10 mouse cellular contexts compared by ENCODE assay signal in the genomic region with DNA sequence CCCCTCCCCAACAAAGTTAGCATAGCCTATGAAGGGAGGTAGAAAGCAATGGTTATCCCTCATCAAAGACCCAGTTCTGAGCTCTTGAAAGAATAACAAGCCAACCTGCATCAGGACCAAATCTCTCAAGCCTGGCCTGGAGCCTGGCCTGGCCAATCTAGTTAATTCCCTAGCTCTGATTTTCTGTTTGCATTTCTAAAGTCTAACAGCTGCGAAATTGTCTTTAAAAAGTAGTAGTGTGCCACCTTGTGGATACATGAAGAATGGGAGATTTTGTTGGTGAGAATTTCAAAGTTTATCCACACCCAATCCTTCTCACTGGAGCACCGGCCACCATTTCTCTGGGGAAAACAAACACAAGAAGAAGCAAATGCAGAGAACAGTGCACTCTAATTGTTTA. TPM values are rescaled to one million over a fixed set of nuclear protein-coding genes. Genes with fewer than 3 reads are reported as not detected.
DNase-seq lines count a peak whose midpoint lies in the region; ATAC-seq and TF ChIP-seq lines count a peak whose summit lies in the region.
"Had no signal": no experiment of that assay in that cellular context is flagged by ENCODE, and none has a peak within 500 bp of the region (broad histone marks: within the 10 kb centered on the region; RNA-seq: fewer than 3 reads in every experiment).

No protein-coding gene starts in this region.

- peaks cover 0 to under 1% of the 10 kb centered on the region in 2 experiments; a peak in 1 of 4 replicates for H3K4me1 ChIP-seq in ES-E14 (ENCODE audit: control insufficient read depth in 2 of 2, insufficient read depth in 2 of 2, low read length in 2 of 2, poor library complexity in 1 of 2)
- no peaks in the 10 kb centered on the region for H3K4me1 ChIP-seq in hindbrain, postnatal 0 days (ENCODE audit: insufficient read depth, low read length)
- H3K4me1 ChIP-seq: embryonic facial prominence, embryonic 13.5 days had no signal

- H3K27me3 ChIP-seq in hindbrain, postnatal 0 days (ENCODE audit: insufficient read depth, low read length): no peaks in the 10 kb centered on the region
- H3K27me3 ChIP-seq: embryonic facial prominence, embryonic 13.5 days had no signal

- no peaks in the 10 kb centered on the region for H3K9me3 ChIP-seq in ES-E14 (ENCODE audit: control insufficient read depth, insufficient read depth, low read depth, low read length)
- H3K9me3 ChIP-seq in hindbrain, postnatal 0 days (ENCODE audit: low read length): no peaks in the 10 kb centered on the region
- H3K9me3 ChIP-seq: embryonic facial prominence, embryonic 13.5 days; limb, embryonic 13.5 days had no signal

- no peaks in the 10 kb centered on the region for H3K36me3 ChIP-seq in ES-E14 (ENCODE audit: control insufficient read depth, insufficient read depth, low read length, poor library complexity, severe bottlenecking)
- no peaks in the 10 kb centered on the region for H3K36me3 ChIP-seq in hindbrain, postnatal 0 days (ENCODE audit: insufficient read depth, low read length)
- H3K36me3 ChIP-seq: embryonic facial prominence, embryonic 13.5 days; limb, embryonic 13.5 days had no signal

- 10% methylated on average over 2 of the region's 2 CpGs for WGBS in hindbrain, postnatal 0 days

- H3K27ac ChIP-seq in ES-E14 (ENCODE audit: insufficient read depth, low read depth, low read length, poor library complexity, severe bottlenecking): no peak overlapping the region
- H3K27ac ChIP-seq in hindbrain, postnatal 0 days: no peak overlapping the region
- H3K27ac ChIP-seq: embryonic facial prominence, embryonic 13.5 days; limb, embryonic 13.5 days had no signal

- intact Hi-C loops in gastrocnemius, postnatal 14 days (cut with DNase I; ENCODE audit: low total_unique reads): loop anchor here (5.0 kb wide), 1 partner anchor 266 kb away; no protein-coding TSS in a partner anchor

- in situ Hi-C loops in ES-E14 (cut with MboI; ENCODE audit: low sequenced_read_pairs in 2 of 2, unreplicated experiment in 2 of 2): no loop called here

- TF ChIP-seq CTCF in hindbrain, postnatal 0 days (IDR thresholded peaks at IDR 0.05; ENCODE audit: low read depth): peak; percentile 72

- no peak overlapping the region for H3K4me3 ChIP-seq in ES-E14 (ENCODE audit: insufficient read depth in 1 of 2, low read depth in 1 of 2, low read length in 2 of 2, poor library complexity in 1 of 2, severe bottlenecking in 1 of 2)
- H3K4me3 ChIP-seq in hindbrain, postnatal 0 days (ENCODE audit: low read length): no peak overlapping the region
- H3K4me3 ChIP-seq: embryonic facial prominence, embryonic 13.5 days; limb, embryonic 13.5 days had no signal

- peak; percentile 36 for DNase-seq in layer of hippocampus, adult 11-12 months (ENCODE audit: low spot score)
- no peak for DNase-seq in layer of hippocampus, postnatal 25 days (ENCODE audit: extremely low spot score in 1 of 2, low spot score in 1 of 2)
- DNase-seq in ES-E14 (ENCODE audit: low read depth, low spot score): peak; percentile 20
- peak; percentile 55 to 67 for DNase-seq in cerebellum, postnatal 10 days
- DNase-seq in hindbrain, postnatal 0 days (ENCODE audit: low spot score): peak; percentile 77
- no peak for DNase-seq in gastrocnemius, postnatal 14 days
- no peak for DNase-seq in right cerebral cortex, postnatal 25 days
- DNase-seq in adrenal gland, adult 2 months: no peak

- H3K4me2 ChIP-seq in hindbrain, postnatal 0 days (ENCODE audit: low read depth, low read length): no peak overlapping the region
- H3K4me2 ChIP-seq: embryonic facial prominence, embryonic 13.5 days; limb, embryonic 13.5 days had no signal

- peak; percentile 55 for ATAC-seq in hindbrain, postnatal 0 days

- no peak overlapping the region for H3K9ac ChIP-seq in ES-E14 (ENCODE audit: insufficient read depth, low read depth, low read length, poor library complexity, severe bottlenecking)
- H3K9ac ChIP-seq in hindbrain, postnatal 0 days (replicated peaks; ENCODE audit: low read length): no peak overlapping the region
- H3K9ac ChIP-seq: embryonic facial prominence, embryonic 13.5 days; limb, embryonic 13.5 days had no signal

TF ChIP-seq in ES-E14, 5 proteins besides CTCF, POLR2A, EP300 and RAD21:
- TF ChIP-seq MAFK (IDR thresholded peaks at IDR 0.05; ENCODE audit: insufficient read depth, low read depth, low read length) (no peak), ZC3H11A (IDR thresholded peaks at IDR 0.05; ENCODE audit: borderline replicate concordance, low read depth, low read length) (peak; percentile 79; the same call in 1 of the 2 replicates)

RNA-seq across cellular contexts. Expression of gene Rfk, which starts 5.4 kb away (rescaled TPM):
- 10 to 100 TPM; 59.5 to 63.0 TPM for total RNA-seq in layer of hippocampus, postnatal 25 days (2021)
- total RNA-seq in ES-E14 (2012; rRNA removed): 8.2 and 18.0 TPM in 2 replicates
- 60.3 and 61.8 TPM in 2 replicates for total RNA-seq in hindbrain, postnatal 0 days (2014; rRNA removed)
- 104 and 106 TPM in 2 replicates for polyA plus RNA-seq in hindbrain, postnatal 0 days (2015; fragmentation: Nextera tagmentation; extraction: Ambion mirVana)
- total RNA-seq in gastrocnemius, postnatal 14 days (2021): 10 to 100 TPM; 40.0 to 44.8 TPM
- 100 to 1,000 TPM in 1 of 2 experiments, 10 to 100 TPM in 1; 85.5 to 566 TPM for total RNA-seq in adrenal gland, adult 2 months (2021)
- 322 and 833 TPM in 2 replicates for polyA plus RNA-seq in adrenal gland, adult 2 months (2012; rRNA removed)

RNA-seq across cellular contexts. Expression of gene Gcnt1, which starts 15.8 kb away (rescaled TPM):
- total RNA-seq in layer of hippocampus, postnatal 25 days (2021): 1 to 10 TPM; 3.3 to 3.7 TPM
- 18.7 and 24.1 TPM in 2 replicates for total RNA-seq in ES-E14 (2012; rRNA removed)
- 1.4 and 1.9 TPM in 2 replicates for total RNA-seq in hindbrain, postnatal 0 days (2014; rRNA removed)
- 0.34 and 0.43 TPM in 2 replicates for polyA plus RNA-seq in hindbrain, postnatal 0 days (2015; fragmentation: Nextera tagmentation; extraction: Ambion mirVana)
- 1 to 10 TPM; 1.3 to 1.5 TPM for total RNA-seq in gastrocnemius, postnatal 14 days (2021)
- total RNA-seq in adrenal gland, adult 2 months (2021): 1 to 10 TPM; 2.4 to 2.6 TPM
- polyA plus RNA-seq in adrenal gland, adult 2 months (2012; rRNA removed): 0.35 and 0.79 TPM in 2 replicates

Comparison
In these comparisons a context has a peak if more than half of its experiments do, and no peak if none do; other contexts are left out.
1. DNase-seq: peak in layer of hippocampus, adult 11-12 months (single experiment), ES-E14 (single experiment), cerebellum, postnatal 10 days (2 of 2) and hindbrain, postnatal 0 days (single experiment); none in layer of hippocampus, postnatal 25 days (0 of 2), gastrocnemius, postnatal 14 days (single experiment), right cerebral cortex, postnatal 25 days (single experiment) and adrenal gland, adult 2 months (single experiment).